Mouse (Mus musculus) liver, embryonic 12.5 days (tissue): ENCODE data around the gene Hist2h2aa1. TPM values are rescaled to one million over a fixed set of nuclear protein-coding genes. Genes with fewer than 3 reads are reported as not detected.
"Not testable (repeated sequence)": the region's sequence is repeated elsewhere in the genome, so short reads cannot be mapped to it uniquely, and the experiment has no call there.

Experiments used
- ATAC-seq: fragments of 200-750 bp; cut with Nextera tagmentation; 2 replicates; pipeline ENCODE4 v1.8.0; 2017; ENCODE audit warnings: moderate number of reproducible peaks, mild to moderate bottlenecking, moderate library complexity
- H3K27ac ChIP-seq: fragments of 300-500 bp; sonication (generic); 2 replicates; pipeline ENCODE4 v1.5.1; 2016; ENCODE audit warnings: mild to moderate bottlenecking
- H3K27me3 ChIP-seq: fragments of 300-500 bp; sonication (generic); replicated peaks from 2 replicates; pipeline ENCODE4 v1.6.1; 2016; ENCODE audit warnings: mild to moderate bottlenecking, moderate library complexity
- H3K36me3 ChIP-seq: fragments of 300-500 bp; sonication (generic); 2 replicates; pipeline ENCODE4 v1.6.1; 2016; ENCODE audit warnings: mild to moderate bottlenecking, moderate library complexity
- H3K4me1 ChIP-seq: fragments of 300-500 bp; sonication (generic); 2 replicates; pipeline ENCODE4 v1.6.1; 2016
- H3K4me2 ChIP-seq: fragments of 300-500 bp; sonication (generic); 2 replicates; pipeline ENCODE4 v1.6.1; 2016; ENCODE audit warnings: mild to moderate bottlenecking, moderate library complexity
- H3K4me3 ChIP-seq: fragments of 300-500 bp; sonication (generic); 2 replicates; pipeline ENCODE4 v1.5.1; 2016; ENCODE audit warnings: mild to moderate bottlenecking, moderate library complexity
- H3K9ac ChIP-seq: fragments of 300-500 bp; sonication (generic); 2 replicates; pipeline ENCODE4 v1.6.1; 2016; ENCODE audit warnings: mild to moderate bottlenecking, moderate library complexity
- H3K9me3 ChIP-seq: fragments of 300-500 bp; sonication (generic); replicated peaks from 2 replicates; pipeline ENCODE4 v1.6.1; 2016; ENCODE audit warnings: mild to moderate bottlenecking, moderate library complexity
- WGBS: fragments of 180-500 bp; shearing (Covaris S2); methylation state at CpG from one replicate; pipeline ENCODE4 v1.1.7; 2016; ENCODE audit not compliant: insufficient replicate concordance; 5-methylcytosine and 5-hydroxymethylcytosine counted together
- polyA plus RNA-seq: library from polyadenylated mRNA; unstranded; fragments of >200 nt; fragmentation: Nextera tagmentation; extraction: Ambion mirVana; gene quantifications from 2 replicates; pipeline ENCODE4 v1.2.1, GENCODE M21; 2016

Gene Hist2h2aa1
- polyA plus RNA-seq, 1 experiment from 2014 or later = 23.9 TPM

- peak overlapping the region; percentile 74 for H3K4me2 ChIP-seq
- no peaks in the 10 kb centered on the region for H3K27me3 ChIP-seq
- peak overlapping the region; percentile 98 for H3K27ac ChIP-seq
- 2% methylated on average over 19 of the region's 19 CpGs for WGBS
- no peaks in the 10 kb centered on the region for H3K9me3 ChIP-seq
- peaks cover 58% of the 10 kb centered on the region for H3K4me1 ChIP-seq
- peak overlapping the region; percentile 84 for H3K9ac ChIP-seq
- H3K4me3 ChIP-seq = peak overlapping the region; percentile 58
- no peaks in the 10 kb centered on the region for H3K36me3 ChIP-seq
- ATAC-seq = peak; percentile 76
These were observed 17.0 kb downstream of the Hist2h2aa1 start for GRCm38 (mm10) chr3:96262216-96262875.

GRCm38 (mm10) chr3:96262979-96263550 lies 17.8 kb downstream of the Hist2h2aa1 start, which contains the start of gene Hist2h4:
Gene Hist2h4 (minus strand): TSS chr3:96263311.
- Histone ChIP-seq H3K9ac (peak within 1 kb of the TSS; percentile 84), H3K4me3 (peak within 1 kb of the TSS; percentile 58), H3K27me3 (no peaks in the 10 kb centered on the region), H3K9me3 (no peaks in the 10 kb centered on the region), H3K27ac (peak within 1 kb of the TSS; percentile 98), H3K4me2 (peak within 1 kb of the TSS; percentile 74), H3K36me3 (no peaks in the 10 kb centered on the region), H3K4me1 (peaks cover 61% of the 10 kb centered on the region)
- ATAC-seq = peak; percentile 90
- under 1% methylated on average over 40 of the region's 40 CpGs for WGBS

DNA sequence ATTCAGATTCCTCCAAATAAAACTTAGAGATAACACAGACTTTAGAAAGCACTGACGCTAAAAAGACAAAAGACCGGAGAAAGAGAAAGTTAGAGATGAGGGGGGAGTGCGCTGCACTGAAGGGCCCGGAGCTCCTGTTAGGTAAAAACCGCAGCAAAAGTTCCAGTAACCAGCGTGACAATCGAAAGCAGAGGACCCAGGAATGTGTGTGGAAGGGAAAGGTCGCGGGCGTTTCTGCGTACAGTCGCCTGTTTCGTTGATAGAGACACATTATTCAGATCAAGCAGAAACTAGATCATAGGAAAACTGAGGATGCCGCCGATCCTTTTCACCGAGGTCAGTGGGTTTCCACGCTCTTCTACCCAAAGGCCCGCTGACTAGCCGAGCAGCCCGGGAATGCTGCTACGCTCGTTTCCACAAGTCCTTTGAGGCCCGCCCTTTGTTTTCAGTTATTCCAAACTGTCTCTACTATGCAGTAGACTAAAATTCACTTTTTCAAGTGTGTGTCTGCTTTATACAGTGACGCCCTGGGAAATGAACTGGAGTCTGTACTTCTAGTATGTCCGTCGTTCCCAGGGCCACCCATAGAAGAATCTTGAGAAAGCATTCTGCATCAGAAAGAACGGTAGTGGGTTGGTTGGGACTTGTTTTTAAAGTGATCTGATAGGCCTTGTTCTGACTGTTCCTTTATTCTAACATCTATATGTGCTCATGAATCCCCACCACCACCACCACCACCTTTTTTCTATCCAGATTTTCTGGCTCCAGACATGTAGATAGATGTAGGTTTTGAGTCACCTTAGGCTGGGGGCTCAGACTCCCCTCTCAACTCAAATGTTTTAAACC lies 18.5 kb downstream of the Hist2h2aa1 start:
- no peaks in the 10 kb centered on the region for H3K27me3 ChIP-seq
- no peaks in the 10 kb centered on the region for H3K9me3 ChIP-seq
- H3K27ac ChIP-seq = peak overlapping the region; percentile 98
- H3K4me3 ChIP-seq = peak overlapping the region; percentile 58
- H3K9ac ChIP-seq = peak overlapping the region; percentile 84
- ATAC-seq = no peak
- H3K4me1 ChIP-seq = peaks cover 64% of the 10 kb centered on the region
- 6% methylated on average over 27 of the region's 27 CpGs for WGBS
- peak overlapping the region; percentile 74 for H3K4me2 ChIP-seq
- H3K36me3 ChIP-seq = no peaks in the 10 kb centered on the region

DNA sequence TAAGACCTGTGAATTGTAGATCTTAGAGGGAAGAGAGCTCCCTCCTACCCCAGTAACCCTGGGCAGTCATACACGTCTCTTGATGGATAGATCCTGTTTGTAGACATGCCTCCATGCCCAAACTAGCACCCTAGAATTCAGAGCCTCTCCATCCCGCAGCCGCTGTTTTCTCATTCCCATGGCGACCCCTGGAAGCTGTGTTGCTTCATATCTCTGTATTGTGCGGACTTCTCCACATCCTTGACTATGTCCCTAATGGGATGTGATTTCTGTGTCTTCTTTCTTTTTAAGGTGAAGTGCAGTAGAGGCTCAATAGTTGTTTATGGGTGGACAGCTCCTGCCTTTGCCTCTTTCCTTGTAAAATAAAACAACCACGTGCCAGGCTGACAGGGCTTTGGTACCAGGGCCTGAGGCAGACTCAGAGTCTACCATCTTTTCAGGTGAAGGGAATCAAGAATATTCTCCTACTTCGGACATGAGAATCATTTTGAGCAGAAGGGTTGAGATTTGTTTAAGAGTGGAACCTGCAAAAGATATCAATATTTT lies 19.2 kb downstream of the Hist2h2aa1 start:
- Histone ChIP-seq H3K9ac (peak overlapping the region; percentile 84), H3K4me2 (peak overlapping the region; percentile 74), H3K27me3 (no peaks in the 10 kb centered on the region), H3K4me1 (peaks cover 64% of the 10 kb centered on the region), H3K9me3 (no peaks in the 10 kb centered on the region), H3K4me3 (peak overlapping the region; percentile 58), H3K36me3 (no peaks in the 10 kb centered on the region), H3K27ac (peak overlapping the region; percentile 98)
- no peak for ATAC-seq
- WGBS = 71% methylated on average over 7 of the region's 7 CpGs

DNA sequence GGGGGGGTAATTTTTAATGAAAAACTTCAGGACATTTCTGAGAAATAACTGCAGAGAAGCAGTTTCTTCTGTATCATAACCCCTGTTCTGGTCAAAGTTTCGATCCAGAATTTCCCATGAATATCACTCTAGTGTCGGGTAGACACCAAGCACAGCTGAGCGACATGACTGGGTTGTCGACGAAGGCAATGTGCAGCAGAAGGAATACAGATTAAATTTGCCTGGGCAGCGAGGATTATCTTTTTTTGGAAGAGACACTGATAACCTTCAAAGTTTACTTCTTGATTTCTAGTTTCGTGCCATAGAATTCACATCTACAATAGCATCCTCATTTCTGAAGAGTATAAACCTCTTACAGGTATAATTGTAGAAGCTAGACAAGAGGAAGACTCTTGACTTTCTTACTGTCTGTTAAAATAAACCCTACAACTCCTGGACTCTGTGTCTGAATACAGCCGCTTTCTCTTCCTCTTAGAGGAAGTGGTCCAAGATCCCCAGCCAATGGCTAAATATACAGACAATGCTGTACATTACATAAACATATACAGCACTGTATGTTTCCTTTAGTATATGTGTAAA lies 20.9 kb downstream of the Hist2h2aa1 start:
- Histone ChIP-seq H3K36me3 (no peaks in the 10 kb centered on the region), H3K4me1 (peaks cover 63% of the 10 kb centered on the region), H3K9ac (peak overlapping the region; percentile 65), H3K27ac (peak overlapping the region; percentile 95), H3K4me3 (no peak overlapping the region), H3K4me2 (peak overlapping the region; percentile 12; the same call in 1 of the 2 replicates), H3K27me3 (no peaks in the 10 kb centered on the region), H3K9me3 (no peaks in the 10 kb centered on the region)
- 39% methylated on average over 8 of the region's 8 CpGs for WGBS
- ATAC-seq = no peak

DNA sequence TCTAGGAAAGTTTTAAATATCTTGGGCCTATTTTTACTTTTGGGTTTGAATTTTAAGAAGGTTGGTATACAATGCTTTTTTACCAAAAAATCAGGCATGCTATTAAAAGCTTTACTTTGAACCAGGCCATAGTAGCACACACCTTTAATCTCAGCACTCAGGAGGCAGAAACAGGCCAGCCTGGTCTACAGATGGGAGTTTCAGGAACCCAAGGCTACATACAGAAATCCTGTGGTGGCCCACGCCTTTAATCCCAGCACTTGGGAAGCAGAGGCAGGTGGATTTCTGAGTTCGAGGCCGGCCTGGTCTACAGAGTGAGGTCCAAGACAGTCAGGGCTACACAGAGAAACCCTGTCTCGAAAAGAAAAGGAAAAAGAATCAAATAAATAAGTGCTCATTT lies 22.2 kb downstream of the Hist2h2aa1 start:
- ATAC-seq = no peak
- H3K9me3 ChIP-seq = no peaks in the 10 kb centered on the region
- H3K4me2 ChIP-seq = peak overlapping the region; percentile 69
- no peaks in the 10 kb centered on the region for H3K36me3 ChIP-seq
- H3K4me1 ChIP-seq = peaks cover 50% of the 10 kb centered on the region
- H3K9ac ChIP-seq = peak overlapping the region; percentile 70
- no peaks in the 10 kb centered on the region for H3K27me3 ChIP-seq
- peak overlapping the region; percentile 95 for H3K27ac ChIP-seq
- WGBS = 72% methylated on average over 4 of the region's 4 CpGs
- peak overlapping the region; percentile 50; the same call in 1 of the 2 replicates for H3K4me3 ChIP-seq

DNA sequence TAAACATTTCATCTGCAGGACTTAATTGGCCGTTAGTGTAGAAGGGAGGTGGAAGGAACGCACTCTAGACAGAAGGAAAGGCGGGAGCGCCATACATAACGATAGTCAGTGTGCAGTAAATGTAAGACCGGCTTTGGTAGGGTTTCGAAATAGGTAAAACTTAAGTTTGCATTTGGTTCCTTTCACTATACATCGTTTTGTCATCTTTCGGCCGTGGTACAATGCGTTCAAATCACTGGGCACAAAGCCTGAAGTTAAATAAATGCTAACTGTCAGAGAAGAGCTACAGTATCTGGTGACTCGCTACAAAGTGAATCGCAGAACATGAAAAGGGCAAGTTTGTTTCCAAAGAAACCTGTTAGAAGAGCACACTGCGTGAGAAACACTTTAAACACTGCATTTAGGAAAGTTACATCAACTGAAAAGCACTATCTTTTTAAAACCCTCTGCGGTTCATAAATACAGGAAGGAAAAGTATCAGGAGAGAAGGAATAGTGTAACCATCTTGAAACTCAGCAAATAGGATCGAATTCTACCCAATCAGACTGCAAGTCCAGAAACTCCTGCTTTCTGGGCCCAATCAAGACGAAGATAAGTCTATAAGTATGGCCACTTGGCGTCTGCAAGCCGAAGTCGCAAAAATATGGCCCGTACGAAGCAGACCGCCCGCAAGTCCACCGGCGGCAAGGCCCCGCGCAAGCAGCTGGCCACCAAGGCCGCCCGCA lies 22.9 kb downstream of the Hist2h2aa1 start, which contains the start of gene Hist2h3b:
Gene Hist2h3b, plus strand, starts transcription at position 604 of the 725 bp plus-strand sequence.
- Histone ChIP-seq H3K4me3 (peak within 1 kb of the TSS; percentile 62), H3K27ac (peak within 1 kb of the TSS; percentile 99), H3K9ac (peak within 1 kb of the TSS; percentile 84), H3K4me1 (peaks cover 46% of the 10 kb centered on the region), H3K27me3 (no peaks in the 10 kb centered on the region), H3K4me2 (peak within 1 kb of the TSS; percentile 74), H3K36me3 (no peaks in the 10 kb centered on the region), H3K9me3 (no peaks in the 10 kb centered on the region)
- peak; percentile 52 for ATAC-seq
- 21% methylated on average over 30 of the region's 30 CpGs for WGBS

- ATAC-seq = peak; percentile 31
These were observed 23.6 kb downstream of the Hist2h2aa1 start for GRCm38 (mm10) chr3:96268776-96269378.

GRCm38 (mm10) chr3:96269511-96270474 lies 24.5 kb downstream of the Hist2h2aa1 start, which contains the start of gene Hist2h2bb:
Gene Hist2h2bb (plus strand): TSS chr3:96269752.
- H3K4me2 ChIP-seq = peak within 1 kb of the TSS; percentile 74
- ATAC-seq = peak; percentile 88
- H3K9me3 ChIP-seq = no peaks in the 10 kb centered on the region
- no peaks in the 10 kb centered on the region for H3K36me3 ChIP-seq
- H3K4me1 ChIP-seq = peaks cover 41% of the 10 kb centered on the region
- H3K27ac ChIP-seq = peak within 1 kb of the TSS; percentile 99
- WGBS = under 1% methylated on average over 45 of the region's 45 CpGs
- peak within 1 kb of the TSS; percentile 62 for H3K4me3 ChIP-seq
- no peaks in the 10 kb centered on the region for H3K27me3 ChIP-seq
- H3K9ac ChIP-seq = peak within 1 kb of the TSS; percentile 87

More at GRCm38 (mm10) chr3:96268776-96269378, 23.6 kb downstream of the Hist2h2aa1 start:
- WGBS = 2% methylated on average over 16 of the region's 44 CpGs
- peaks cover 50% of the 10 kb centered on the region for H3K4me1 ChIP-seq
- peak overlapping the region; percentile 99 for H3K27ac ChIP-seq
- H3K9me3 ChIP-seq, H3K27me3 ChIP-seq, H3K36me3 ChIP-seq: not testable (repeated sequence)
- peak overlapping the region; percentile 62 for H3K4me3 ChIP-seq
- H3K9ac ChIP-seq = peak overlapping the region; percentile 84
- H3K4me2 ChIP-seq = peak overlapping the region; percentile 74
